Mouse (Mus musculus) adrenal gland, postnatal 36 days (tissue): ENCODE data around the gene Prpsap1. TPM values are rescaled to one million over a fixed set of nuclear protein-coding genes. Genes with fewer than 3 reads are reported as not detected.
"Not testable (repeated sequence)": the region's sequence is repeated elsewhere in the genome, so short reads cannot be mapped to it uniquely, and the experiment has no call there.

Experiments
- DNase-seq, 2 experiments: peaks; one replicate each; pipeline ENCODE4 v3.0.0; 2021; ENCODE audit warnings: mixed read lengths in 1 of 2
- total RNA-seq, 2 experiments: library from RNA; stranded (reverse); gene quantifications; 2 replicates each; pipeline ENCODE4 v1.2.3; 2021

The Prpsap1 gene
- total RNA-seq, 2 experiments from 2014 or later = 84.6 to 87.0 TPM

DNA sequence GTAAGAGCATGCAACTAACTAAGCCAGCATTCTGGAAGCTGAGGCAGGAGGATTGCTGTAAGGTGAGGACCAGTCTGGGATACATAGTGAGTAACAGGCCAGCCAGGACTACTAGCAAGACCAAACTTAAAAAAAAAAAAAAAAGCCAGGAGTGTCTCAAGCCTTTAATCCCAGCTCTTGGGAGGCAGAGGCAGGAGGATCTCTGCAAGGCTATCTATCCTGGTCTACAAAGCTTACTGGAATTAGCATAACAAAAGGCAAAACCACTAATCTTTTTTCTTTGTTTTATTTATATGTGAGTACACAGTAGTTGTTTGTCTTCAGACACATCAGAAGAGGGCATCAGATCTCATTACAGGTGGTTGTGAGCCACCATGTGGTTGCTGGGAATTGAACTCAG lies 5.8 kb downstream of the Prpsap1 start:
- DNase-seq = no peak

GRCm38 (mm10) chr11:116484261-116484660 lies 9.7 kb downstream of the Prpsap1 start:
- DNase-seq = no peak

DNA sequence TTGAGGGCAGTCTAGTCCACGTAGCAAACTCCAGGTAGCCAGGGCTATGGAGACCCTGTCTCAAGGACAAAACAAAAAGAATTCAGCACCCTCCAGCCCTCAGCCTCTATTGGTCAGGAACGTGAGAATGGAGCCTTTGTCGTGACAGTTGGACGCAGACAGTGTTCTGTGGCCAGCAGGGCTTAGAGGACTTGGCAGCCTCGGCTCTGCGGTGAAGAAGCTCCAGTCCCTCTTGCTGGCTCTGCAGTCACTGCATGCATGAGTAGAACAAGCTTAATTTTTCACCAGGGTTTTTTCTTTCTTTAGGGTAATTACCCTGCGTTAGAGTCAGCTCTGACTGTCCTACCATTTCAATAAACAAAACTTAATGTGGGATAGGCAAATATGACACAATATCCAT lies 12.2 kb downstream of the Prpsap1 start:
- no peak for DNase-seq

- peak in 1 of 2 experiments; percentile 36 for DNase-seq
These were observed 13.0 kb downstream of the Prpsap1 start for GRCm38 (mm10) chr11:116480975-116481374.

- DNase-seq = peak in 1 of 2 experiments; percentile 30
These were observed 14.2 kb downstream of the Prpsap1 start for GRCm38 (mm10) chr11:116479832-116480231.

- DNase-seq = no peak
These were observed 15.0 kb downstream of the Prpsap1 start for GRCm38 (mm10) chr11:116478978-116479377.

GRCm38 (mm10) chr11:116477160-116477759 lies 16.7 kb downstream of the Prpsap1 start:
- DNase-seq = no peak

DNA sequence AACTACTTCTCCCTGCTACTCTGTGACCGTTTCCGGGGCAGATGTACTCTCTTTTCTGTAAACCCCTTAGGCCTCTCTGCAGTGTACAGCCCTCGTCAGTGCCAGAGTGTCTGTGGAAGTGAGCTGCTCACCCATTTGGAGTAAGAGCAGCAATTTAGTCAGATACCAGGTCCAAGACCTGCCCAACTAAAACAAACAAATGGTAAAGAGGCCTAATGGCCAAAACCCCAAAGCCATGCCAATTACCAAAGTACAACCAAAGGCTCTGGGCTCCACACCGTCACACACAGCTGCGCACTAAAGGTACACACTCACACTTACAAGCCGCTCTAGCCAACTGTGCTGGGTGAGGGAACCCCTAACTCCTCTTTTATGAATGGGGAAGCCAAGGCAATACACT lies 17.3 kb downstream of the Prpsap1 start:
- no peak for DNase-seq

DNA sequence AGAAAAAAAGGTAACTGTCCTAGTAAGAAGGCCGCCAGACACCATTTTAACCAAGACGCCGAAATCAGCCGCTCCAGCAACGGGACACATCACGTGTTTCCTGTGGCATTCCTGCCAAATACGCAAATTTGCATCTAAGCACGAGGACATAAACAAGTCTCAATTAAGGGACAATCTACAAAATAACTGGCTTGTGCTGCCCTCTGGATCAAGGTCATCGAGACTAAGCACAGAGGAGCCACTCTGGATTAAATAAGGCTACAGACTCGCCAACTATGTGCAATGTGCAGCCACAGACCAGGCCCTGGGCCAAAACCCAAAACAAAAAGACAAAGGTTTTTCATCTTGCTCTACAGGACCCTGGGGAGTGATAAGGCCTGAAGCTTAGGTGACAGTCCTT lies 18.0 kb downstream of the Prpsap1 start:
- peak; percentile 40 to 46 for DNase-seq

DNA sequence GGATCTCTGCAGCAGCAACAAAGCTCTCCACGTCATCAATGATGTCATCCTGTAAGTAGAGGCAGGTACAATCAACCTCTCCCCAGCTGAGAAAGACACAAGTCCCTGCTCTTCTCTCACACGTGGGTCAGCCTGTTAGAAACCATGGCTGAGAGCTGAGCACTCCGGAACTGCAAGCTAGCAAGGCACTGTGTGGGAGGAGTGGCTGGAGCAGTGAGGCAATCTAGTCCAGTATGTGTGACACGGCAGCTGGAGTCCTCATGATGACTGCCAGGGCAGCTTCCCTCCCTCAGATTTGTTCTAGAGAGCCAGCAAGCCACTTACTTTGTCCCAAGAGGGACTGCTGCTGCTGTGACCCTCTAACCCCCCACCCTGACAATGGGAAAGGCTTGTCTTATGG lies 21.7 kb downstream of the Prpsap1 start:
- DNase-seq = peak in 1 of 2 experiments; percentile 27

DNA sequence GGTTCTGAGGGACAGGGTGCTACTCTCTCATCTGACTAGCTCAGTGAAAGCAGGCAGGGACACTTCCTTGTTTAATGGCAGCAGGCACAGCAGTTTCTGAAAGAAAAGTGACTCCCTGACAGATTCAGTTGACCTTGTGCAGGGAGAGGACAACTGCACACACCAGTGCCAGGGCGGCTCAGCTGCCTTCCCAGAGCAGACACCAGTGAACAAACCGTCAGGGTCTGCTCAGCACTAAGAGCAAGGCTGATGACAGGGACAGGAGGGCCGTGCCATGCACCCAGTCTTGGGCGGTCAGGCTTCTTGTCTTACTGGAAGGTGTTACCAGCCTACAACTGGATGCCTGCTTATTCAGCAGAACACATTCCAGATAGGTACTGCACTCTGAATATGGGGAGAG lies 23.1 kb downstream of the Prpsap1 start:
- DNase-seq = peak; percentile 38 to 52

GRCm38 (mm10) chr11:116470249-116470648 lies 23.8 kb downstream of the Prpsap1 start:
- DNase-seq = no peak

- DNase-seq = not testable (repeated sequence)
These were observed 25.7 kb downstream of the Prpsap1 start for GRCm38 (mm10) chr11:116468338-116468737.

DNA sequence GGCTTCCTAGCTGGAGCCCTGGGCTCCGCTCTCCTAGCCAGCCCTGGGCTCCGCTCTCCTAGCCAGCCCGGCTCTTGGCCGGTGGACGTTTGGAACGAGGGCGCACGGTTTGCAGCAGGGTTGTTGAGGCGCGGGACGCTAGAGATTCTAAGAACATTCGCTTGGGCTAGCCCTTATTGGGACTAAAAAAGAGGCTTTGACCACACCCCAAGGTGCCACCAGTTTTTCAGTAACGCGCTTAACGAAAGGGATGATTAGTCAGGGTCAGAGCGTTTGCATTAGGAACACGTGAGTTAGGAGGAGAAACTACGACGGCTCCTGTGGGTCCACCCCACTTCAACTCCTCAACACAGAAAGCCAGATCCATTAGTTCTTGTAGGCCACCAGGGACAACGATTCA lies 27.9 kb downstream of the Prpsap1 start, which contains the start of gene Qrich2:
Qrich2 (minus strand) TSS at position 101 of the 400 bp plus-strand sequence.
- DNase-seq = no peak

- DNase-seq = peak; percentile 89 to 91
These were observed 30.2 kb downstream of the Prpsap1 start for GRCm38 (mm10) chr11:116463833-116464232.

GRCm38 (mm10) chr11:116463338-116463737 lies 30.7 kb downstream of the Prpsap1 start:
- DNase-seq = no peak

GRCm38 (mm10) chr11:116459786-116460185 lies 34.2 kb downstream of the Prpsap1 start:
- no peak for DNase-seq

DNA sequence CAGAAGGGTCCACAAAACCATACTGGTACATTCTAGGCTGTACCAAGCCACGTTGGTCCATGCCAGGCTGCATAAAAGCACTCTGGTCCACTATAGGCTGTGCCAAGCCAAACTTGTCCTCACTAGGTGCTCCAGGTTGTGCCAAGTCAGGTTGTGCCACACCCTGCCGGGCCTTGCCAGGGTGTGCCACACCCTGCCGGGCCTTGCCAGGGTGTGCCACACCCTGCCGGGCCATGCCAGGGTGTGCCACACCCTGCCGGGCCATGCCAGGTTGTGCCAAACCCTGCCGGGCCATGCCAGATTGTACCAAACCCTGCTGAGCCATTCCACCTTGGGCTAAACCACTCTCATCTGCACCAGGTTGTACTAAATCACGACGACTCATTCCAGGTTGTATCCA lies 37.8 kb downstream of the Prpsap1 start:
- DNase-seq = no peak

- no peak for DNase-seq
These were observed 40.1 kb downstream of the Prpsap1 start for GRCm38 (mm10) chr11:116453889-116454288.

- no peak for DNase-seq
These were observed 44.7 kb downstream of the Prpsap1 start for GRCm38 (mm10) chr11:116449341-116449740.

DNA sequence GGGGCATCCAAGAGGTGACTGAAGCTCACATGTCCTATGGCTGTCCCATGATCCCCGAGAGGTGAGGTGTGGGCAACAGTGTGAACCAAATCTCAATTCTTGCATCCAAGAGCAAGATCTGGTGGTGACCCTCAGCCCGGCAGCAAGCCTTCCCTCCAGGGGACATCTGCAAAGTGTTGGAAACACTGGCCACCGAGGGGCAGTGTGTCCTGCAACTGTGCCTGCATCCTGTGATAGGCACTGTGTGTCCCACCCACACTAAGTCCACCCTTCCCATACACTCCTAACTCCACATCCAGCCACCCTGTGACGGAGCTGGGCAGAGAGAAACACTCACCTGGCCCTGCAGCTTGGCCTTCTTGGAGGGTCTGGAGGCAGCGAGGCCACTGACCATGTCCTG lies 46.2 kb downstream of the Prpsap1 start:
- no peak for DNase-seq

GRCm38 (mm10) chr11:116446308-116446887 lies 47.6 kb downstream of the Prpsap1 start:
- no peak for DNase-seq

GRCm38 (mm10) chr11:116445596-116446307 lies 48.2 kb downstream of the Prpsap1 start:
- peak; percentile 94 to 95 for DNase-seq
